Mouse (Mus musculus): ENCODE measurements around the gene Kif14.

- no peak for TF ChIP-seq CTCF (IDR thresholded peaks at IDR 0.05; ENCODE audit: borderline replicate concordance, insufficient read depth, low read depth, low read length)
- TF ChIP-seq POLR2A (IDR thresholded peaks at IDR 0.05; ENCODE audit: borderline replicate concordance, insufficient read depth, low read length), result no peak
Observed at GRCm38 (mm10) chr1:136577890-136578663, 111.9 kb downstream of the Kif14 start.
